Mouse (Mus musculus) large intestine, adult 2 months (tissue): ENCODE data around the gene Impdh1. TPM values are rescaled to one million over a fixed set of nuclear protein-coding genes. Genes with fewer than 3 reads are reported as not detected.
"Not testable (repeated sequence)": the region's sequence is repeated elsewhere in the genome, so short reads cannot be mapped to it uniquely, and the experiment has no call there.

ENCODE experiments used
- DNase-seq: peaks from one replicate; pipeline ENCODE4 v3.0.0-alpha.2; 2012; ENCODE audit warnings: low read depth, low spot score
- WGBS: fragments of 180-500 bp; shearing (Covaris S2); methylation state at CpG from one replicate; pipeline ENCODE4 v1.1.7; 2018; 5-methylcytosine and 5-hydroxymethylcytosine counted together
- polyA plus RNA-seq: library from polyadenylated mRNA; depleted of rRNA; stranded (reverse); fragments of >200 nt; gene quantifications from 2 replicates; pipeline ENCODE4 v1.2.3, GENCODE M21; 2012

Impdh1 gene
- polyA plus RNA-seq, 1 experiment, result 22.2 TPM

DNA sequence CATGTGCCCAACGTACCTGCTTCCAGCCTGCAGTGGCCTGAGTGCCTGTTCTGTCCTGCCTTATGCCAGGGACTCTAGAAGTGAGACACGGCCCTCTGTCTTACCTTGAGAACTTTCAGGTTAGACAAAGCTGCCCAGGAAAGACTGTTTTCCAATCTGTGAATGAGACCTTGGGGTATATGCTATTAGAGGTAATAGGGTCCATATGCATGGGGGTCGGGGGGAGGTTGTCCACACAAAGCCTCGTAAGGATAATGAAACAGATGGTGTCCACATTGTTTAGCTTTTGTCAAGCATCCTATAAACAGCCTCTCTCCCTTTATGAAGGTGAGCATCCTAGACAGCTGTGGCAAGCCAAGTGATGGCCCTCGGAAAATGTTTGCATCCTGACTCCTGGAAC, 21.0 kb downstream of the Impdh1 start:
- 74% methylated on average over 5 of the region's 5 CpGs for WGBS
- no peak for DNase-seq

DNA sequence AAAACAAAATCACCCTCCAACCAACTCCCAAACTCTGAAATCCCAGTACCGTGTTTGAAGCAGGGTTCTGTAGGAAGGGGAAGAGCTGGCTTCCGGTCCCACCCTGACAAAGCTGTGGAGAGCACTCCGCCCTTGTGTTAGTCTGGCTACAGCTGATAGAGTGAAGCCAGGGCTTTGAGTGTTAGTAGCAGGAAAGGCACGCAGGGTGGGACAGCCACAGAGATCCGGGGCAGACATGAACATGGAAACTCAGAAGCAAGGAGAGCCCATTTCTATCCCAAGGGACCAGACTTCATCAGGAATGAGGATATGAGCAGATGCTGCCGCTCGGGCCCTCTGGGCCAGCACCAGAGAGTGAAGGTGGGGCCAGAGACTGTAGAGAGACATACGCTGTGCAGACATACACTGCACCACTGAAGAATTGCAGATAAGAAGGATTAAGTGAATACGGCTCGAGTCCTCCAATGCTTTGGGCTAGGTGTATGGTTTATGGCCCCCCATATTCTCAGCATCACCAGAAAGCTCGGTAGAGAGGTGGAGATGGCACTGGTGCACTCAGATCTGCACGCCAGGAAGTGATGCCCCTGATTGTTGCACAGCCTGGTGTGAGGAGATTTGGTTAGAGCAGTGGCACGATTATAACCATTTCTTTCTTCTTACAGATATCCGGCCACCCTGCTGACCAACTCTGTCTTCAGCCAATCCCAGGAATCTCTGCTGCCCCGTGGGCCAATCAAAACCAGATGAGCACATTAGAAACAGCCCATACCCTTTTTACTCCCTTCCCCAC, 22.0 kb downstream of the Impdh1 start:
- WGBS, result 56% methylated on average over 15 of the region's 15 CpGs
- no peak for DNase-seq

DNA sequence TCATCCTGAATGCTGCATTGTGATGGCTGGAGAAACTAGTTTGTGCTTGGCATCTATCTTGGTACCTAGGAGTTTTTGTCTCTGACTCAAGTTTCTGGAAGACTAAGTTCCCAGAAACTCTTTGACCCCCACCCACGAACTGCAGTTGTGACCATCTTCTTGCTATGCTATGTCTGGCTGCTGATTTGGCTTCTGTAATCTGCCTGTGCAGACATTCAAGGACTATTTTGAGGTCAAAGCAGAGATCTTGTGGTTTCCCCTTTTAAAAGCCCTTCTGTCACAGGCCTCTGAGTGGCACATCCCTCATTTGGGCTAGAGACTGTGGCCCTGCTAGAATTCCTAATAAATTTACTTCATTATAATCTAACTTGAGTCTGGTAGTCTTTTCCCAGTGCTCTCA, 28.2 kb downstream of the Impdh1 start:
- WGBS, result 69% methylated on average over 1 of the region's 1 CpGs
- no peak for DNase-seq

DNA sequence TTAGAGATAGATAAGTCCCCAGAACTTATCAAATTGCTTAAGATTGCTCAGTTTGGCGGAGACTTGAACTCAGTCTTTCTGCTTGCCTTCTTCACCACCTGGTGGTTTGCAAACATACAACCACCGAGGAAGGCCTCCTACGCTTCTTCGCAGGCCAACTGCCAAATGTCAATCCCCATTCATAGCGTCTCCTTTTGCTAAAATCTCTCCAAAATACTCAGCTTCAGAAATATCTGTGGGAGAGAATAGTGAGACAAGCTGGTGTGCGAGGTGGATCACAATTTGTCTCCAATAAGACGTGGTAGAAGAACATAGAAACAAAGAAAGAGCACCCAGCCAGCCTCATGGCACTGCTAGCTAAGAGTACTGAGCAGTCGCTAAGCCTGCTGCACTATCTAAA, 36.3 kb downstream of the Impdh1 start:
- 58% methylated on average over 8 of the region's 8 CpGs for WGBS
- DNase-seq, result no peak

DNA sequence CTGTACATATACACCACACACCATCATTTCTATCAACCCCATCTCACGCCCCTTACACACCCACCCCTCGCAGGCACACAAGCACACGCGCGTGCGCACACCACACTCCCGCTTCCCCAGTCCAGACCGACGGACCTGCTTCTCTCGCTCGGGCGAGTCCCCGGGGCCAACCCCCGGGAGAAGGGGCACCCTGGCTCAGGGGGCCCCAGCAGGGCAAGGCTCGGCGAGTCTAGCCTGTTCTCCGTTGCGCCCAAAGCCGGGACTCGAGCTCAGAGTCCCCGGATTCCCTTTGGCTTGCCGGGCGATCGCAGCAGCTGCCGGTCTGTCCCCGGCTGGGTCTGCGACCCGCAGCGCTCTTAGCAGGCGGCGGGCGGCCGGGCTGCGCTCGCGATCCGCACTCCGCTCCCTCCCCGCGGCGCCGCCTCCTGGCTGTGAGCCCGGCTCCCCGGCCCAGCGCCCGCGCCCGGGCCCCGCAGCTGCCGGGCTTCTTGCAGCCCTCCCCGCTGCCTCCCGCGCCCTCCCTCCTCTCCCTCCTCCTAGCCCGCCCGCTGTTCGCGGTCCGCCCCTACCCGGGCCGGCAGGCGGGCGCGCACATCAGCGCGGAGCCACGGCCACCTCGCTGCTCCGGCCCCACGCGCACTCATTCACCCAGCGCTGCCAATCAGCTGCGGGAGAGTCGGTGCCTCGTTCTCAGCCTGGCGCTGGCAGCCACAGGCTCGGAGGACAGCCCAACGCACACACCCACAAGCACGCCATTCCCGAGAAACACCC, 37.1 kb downstream of the Impdh1 start, which contains the start of gene Prrt4:
TSS of gene Prrt4 (minus strand) at position 697 of the 771 bp plus-strand sequence.
- no peak for DNase-seq
- 2% methylated on average over 75 of the region's 79 CpGs for WGBS

DNA sequence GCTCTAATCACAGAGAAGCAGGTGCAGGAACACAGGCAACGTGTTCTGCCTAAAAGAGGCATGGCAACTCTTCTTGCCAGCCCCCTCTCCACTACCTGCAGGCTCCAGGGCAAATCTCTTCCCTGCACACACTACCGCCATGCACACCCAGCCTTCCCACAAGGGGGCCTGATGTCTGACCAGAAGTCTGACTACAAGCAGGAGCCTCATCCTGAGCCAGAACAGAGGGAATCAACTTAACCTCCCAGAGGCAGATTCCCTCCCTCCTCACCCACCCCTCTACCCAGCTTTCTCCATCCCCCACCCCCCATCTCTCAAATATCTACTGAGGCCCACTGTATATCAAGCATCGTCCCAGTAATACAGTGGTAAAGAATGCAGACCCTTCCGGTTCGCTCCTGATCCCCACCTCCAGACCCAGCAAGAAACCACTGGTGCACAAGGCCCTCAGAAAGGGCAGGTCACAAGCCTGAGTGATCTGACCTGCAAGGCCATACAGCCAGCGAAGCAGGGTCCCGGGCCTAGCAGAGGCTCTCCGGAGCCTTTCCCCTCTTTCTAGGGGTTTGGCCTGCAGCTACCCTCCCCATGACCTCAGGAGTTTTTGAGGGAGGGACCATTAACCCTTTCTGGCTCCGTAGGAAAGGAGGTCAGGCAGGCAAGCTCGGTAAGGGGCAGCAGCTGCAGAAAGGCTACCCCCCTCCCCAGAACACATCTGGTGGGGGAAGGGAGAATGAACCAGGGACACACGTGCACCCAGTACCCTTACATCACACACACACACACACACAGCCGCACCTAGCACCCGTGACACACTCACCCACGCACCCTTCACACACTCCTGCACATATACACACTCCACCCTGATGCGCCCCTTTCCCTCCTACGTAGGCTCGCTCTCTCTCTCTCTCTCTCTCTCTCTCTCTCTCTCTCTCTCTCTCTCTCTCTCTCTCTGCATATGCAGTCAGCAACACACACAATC, 38.0 kb downstream of the Impdh1 start:
- no peak for DNase-seq
- WGBS, result 54% methylated on average over 17 of the region's 17 CpGs

DNA sequence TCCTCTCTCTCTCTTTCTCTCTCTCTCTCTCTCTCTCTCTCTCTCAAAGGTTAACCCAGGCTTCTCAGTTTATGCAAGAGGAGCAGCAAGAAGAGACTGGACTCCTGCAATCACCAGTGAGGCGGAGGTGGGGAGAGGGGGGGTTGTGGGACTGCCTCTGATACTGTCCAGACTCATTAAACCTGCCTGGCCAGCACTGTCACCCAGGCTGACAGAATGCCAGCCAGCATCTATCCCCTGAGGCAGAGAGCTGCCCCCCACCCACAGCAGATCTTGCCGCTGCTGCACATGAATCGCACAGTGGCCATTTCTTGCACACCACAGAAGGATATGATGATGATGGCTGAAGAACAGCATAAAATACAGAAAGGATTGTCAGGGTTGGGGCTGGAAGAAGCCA, 41.1 kb downstream of the Impdh1 start:
- DNase-seq, result no peak
- 81% methylated on average over 3 of the region's 3 CpGs for WGBS

GRCm38 (mm10) chr6:29174368-29174767, 41.8 kb downstream of the Impdh1 start:
- no peak for DNase-seq
- WGBS, result 28% methylated on average over 7 of the region's 7 CpGs

DNA sequence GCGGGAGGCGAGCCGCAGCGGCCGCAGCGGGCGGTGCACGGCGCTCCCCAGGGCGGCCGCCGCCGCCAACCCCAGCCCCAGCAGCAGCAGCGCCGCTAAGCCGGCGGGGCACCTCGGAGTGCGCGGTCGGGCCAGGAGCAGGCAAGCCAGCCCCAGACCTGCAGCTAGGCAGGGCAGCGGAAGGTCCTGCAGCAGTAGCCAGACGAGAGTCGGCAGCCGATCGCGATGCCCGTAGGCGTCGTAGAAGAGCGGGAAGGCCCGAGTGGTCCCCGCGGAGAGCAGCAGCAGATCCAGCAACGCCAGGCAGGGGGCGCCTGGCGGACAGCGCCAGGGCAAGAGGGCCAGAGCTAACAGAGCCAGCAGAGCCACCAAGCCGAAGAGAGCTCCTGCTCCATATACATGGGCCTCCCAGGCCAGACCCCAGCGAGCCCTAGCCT, 45.2 kb downstream of the Impdh1 start:
- WGBS, result under 1% methylated on average over 40 of the region's 40 CpGs
- no peak for DNase-seq

DNA sequence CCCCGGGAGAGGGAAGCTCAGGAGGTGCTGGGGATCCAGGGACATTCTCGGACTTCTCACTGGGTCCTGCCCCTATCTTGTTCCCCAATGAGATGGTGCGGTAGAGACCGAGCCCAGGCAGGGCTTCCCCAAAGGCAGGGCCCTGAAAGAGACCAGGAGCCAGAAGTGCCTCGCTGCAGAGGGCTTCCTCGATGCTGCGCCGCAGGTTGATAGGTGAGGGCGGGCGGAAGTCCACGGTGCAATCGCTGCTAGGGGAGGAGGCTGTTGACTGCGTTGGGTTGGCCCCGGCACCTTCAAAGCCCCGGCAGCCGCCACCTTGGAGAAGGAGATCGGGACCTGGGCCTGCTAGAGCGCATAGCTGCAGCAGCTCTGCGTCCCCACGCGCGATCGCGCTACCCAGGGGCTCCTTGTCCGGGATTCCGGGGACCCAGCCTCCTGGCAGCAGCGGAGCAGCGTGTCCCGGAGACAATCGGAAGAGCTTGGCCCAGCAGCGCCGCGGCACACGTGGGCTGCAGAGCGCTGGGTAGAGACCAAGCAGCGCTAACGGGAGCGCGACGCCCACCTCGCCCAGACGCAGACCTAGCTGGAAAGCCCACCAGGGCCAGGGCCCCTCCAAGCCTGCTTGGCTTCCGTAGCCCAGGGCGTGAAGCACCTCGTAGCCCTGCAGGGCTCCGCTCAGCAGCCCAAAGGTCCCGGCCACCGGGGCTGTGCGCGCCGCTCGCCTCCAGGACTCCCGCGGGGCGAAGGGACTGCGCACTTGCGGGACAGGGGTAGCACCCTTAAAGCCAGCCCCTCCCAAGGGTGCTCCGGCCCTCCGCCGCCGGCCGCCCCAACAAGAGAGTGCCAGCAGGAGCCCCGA, 45.9 kb downstream of the Impdh1 start:
- WGBS, result 1% methylated on average over 63 of the region's 63 CpGs

GRCm38 (mm10) chr6:29169675-29170062, 46.5 kb downstream of the Impdh1 start:
- DNase-seq, result no peak

More for the DNA sequence above, 45.9 kb downstream of the Impdh1 start:
- no peak for DNase-seq

DNA sequence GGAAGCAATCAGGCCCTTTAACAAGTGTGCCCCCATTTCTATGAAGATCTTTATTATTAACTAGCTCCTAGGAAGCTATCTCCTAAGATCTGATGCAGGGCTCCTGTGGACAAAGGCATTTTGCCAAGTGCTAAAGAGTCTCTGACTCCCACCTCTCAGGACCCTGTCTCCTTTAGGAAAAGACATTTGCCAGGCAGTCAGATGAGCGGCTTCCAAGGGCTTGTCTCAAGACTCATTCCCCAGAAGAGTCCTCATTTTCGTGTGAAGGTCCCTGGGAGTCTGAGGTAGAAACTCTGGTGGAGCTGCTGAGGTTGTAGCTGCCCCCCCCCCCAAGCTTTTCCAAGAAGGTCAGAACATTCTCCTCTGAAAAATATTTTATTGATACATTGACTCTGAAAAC, 47.3 kb downstream of the Impdh1 start:
- DNase-seq, result no peak
- 65% methylated on average over 2 of the region's 2 CpGs for WGBS

More at GRCm38 (mm10) chr6:29169675-29170062, 46.5 kb downstream of the Impdh1 start:
- 30% methylated on average over 12 of the region's 12 CpGs for WGBS

DNA sequence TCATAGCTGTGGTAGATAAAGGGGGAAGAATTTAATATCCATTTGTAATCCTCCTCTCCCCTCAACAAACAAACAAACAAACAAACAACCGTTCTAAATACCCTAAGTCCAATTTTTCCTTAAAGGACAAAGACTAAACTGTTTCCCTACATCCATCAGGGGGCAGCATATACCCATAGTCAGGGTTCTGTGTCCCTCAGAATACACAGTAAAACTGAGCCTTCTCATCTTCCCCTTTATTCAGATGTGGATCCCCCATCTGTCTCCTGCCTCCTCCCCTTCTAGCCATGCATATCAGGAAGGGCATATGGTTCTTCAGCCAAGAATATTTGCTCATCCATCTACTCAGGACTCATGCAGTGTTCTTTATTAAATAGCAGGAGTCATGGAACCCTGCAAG, 50.0 kb downstream of the Impdh1 start:
- no peak for DNase-seq

DNA sequence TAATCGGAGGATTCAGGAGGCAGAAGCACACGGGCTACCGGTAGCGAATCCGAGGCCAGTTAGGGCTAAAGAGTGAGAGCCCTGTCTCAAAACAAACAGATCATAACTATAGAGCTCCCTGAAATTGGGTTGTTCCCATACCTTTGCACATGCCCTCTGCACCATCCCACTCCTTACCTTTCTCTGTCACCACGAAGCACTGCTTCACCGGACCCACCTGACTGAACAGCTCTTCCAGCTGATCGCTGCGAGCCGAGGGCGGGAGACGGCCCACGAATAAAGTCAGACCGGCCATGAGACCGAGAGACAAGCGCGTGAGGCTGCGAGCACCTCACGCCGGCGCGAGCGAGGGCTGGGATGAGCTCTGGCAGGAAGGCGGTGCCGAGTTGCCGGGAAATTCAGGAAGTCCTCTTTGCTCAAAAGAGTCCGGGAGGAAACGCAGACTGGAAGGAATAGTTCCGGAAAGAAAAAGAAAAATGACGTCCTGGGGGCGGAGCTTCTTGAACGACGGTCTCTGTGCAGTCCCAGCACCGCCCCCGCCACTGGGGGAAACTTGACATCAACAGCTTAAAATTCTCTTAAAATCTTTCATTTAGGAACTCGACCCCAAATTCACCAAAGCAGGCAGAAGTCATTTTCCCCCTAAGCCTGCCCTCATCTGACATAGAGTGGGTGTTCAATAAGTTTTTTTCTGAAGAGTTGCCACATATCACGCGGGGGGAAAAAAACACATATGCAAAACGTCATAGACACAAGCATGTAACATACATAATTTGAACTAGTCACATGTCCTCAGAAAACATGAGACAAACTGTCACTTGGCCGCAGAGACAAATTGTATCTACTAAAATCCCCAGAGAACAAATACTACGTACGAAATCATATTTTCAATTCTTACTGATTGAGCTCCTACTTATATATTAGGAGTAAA, 51.6 kb downstream of the Impdh1 start, which contains the start of gene Rbm28:
TSS of gene Rbm28 (minus strand) at position 693 of the 931 bp plus-strand sequence.
- whole genome bisulfite sequencing, result 6% methylated on average over 42 of the region's 42 CpGs

More for the DNA sequence above, 50.0 kb downstream of the Impdh1 start:
- WGBS, result 6% methylated on average over 1 of the region's 1 CpGs

DNA sequence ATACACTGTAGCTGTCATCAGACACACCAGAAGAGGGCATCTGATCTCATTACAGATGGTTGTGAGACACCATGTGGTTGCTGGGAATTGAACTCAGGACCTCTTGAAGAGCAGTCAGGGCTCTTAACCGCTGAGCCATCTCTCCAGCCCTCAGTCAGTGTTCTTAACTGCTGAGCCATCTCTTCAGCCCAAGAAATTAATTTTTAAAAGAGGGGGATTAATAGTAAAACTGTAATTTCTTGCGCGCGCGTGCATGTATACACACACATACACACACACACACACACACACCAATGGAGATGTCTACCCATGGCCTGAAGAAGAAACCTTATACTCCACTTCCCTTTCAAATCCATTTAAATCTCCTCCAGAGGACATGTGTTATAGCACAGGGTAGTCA, 54.9 kb downstream of the Impdh1 start:
- DNase-seq, result not testable (repeated sequence)
- whole genome bisulfite sequencing, result 98% methylated on average over 5 of the region's 5 CpGs

More for the DNA sequence above, 51.6 kb downstream of the Impdh1 start, which contains the start of gene Rbm28:
- DNase-seq, result peak; percentile 93

GRCm38 (mm10) chr6:29160786-29161185, 55.4 kb downstream of the Impdh1 start:
- no peak for DNase-seq
- WGBS, result 92% methylated on average over 2 of the region's 2 CpGs

DNA sequence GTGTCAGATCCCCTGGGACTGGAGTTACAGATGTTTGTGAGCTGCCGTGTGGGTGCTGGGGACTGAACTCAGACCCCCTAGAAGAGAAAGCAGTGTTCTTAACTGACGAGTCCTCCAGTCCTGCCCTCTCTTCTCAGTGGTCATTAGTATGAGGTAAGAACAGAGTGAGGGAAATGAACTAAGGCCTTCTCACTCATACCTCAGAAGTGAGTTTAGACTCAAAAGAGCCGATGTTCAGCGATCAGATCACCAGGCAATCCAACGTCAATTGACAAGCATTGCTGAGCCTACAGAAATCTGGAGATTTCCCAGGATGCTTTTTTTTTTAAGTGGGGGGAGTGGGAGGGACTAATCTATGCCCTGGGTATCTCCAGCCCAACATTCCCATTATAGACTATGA, 59.8 kb downstream of the Impdh1 start:
- no peak for DNase-seq
- 93% methylated on average over 5 of the region's 5 CpGs for WGBS
